Mouse (Mus musculus): ENCODE measurements around the gene Olfr622.

The Olfr622 gene

DNA sequence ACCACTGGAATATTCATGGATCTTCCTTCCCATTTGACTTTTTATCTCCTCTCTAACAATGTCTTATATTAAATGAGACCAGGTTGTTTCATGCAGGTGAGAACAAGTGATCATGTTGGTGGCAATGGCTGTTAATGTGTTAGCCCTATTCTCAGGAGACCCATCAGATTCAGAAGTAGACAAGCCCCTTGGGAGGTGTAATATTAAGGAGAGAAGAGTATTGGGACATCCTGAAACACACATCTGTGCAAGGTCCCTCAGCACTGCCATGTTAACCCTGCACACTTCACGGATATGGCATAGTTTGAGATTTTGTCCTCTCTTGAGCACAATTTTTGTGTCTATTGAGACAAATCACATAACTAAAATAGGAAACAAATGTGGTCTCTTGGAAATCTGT, at the start of gene Olfr622:
Gene Olfr622, minus strand, starts transcription at position 101 of the 400 bp plus-strand sequence.
- DNase-seq (ENCODE audit: low spot score): no peak

DNA sequence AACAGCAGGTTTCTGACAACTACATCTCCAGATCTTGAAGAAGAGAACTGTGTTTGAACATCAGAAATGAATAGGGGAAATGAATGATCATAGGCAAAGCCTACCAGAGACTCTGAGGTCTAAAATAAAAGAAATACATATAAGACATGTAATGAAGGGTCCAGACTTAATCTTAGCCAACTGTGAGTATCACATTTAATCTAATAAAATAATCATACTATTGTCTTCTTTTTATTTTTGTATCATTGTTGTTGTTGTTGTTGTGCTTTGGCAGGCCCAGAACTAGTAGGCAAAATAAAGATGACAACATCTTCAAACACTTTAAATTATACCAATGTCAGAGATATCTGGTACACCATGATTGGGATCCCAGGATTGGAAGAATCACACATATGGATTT, 39.9 kb upstream of the Olfr622 start, which contains the start of gene Olfr625-ps1:
Gene Olfr625-ps1, plus strand, starts transcription at position 301 of the 400 bp plus-strand sequence.
- DNase-seq (ENCODE audit: low spot score): no peak

DNA sequence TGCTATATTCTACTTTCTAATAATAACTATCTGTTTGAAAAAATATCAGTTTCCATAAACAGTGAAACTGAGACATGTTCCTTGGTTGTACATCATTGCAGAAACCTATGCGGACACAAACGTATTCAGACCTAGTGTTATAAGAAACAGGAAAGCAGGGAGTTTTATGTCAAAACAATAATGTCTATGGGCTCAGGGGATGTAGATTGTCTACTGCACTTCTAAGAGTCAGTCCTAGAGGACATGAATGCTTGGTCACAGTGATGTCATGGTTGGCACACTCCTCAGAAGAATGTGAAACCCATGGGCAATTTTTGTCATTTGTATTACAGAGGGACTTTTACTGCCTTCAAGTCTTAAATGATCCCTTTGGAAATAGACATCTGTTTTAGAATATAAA, 28.6 kb upstream of the Olfr622 start, which contains the start of gene Olfr624:
Gene Olfr624, minus strand, starts transcription at position 101 of the 400 bp plus-strand sequence.
- no peak for DNase-seq (ENCODE audit: low spot score)

DNA sequence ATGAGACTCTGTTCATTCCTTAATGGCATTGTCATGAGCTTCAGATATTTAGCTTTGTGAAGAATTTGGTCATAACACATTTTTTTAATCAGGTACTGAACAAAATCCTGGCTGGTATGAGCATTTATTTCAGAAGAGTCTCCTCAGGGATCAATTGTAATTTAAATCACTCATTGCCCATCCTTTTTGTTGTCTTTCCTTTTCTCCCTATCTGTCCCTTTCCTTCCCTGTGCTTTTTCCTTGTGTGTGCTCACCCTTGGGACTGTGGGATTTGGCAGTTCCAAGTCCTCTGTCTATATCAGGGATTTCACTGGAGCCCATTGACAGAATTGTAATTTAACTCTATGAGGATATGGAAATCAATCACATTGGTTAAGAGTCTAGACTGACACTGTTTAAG, 21.1 kb upstream of the Olfr622 start, which contains the start of gene Olfr623:
Gene Olfr623, minus strand, starts transcription at position 101 of the 400 bp plus-strand sequence.
- DNase-seq (ENCODE audit: low spot score): no peak

DNA sequence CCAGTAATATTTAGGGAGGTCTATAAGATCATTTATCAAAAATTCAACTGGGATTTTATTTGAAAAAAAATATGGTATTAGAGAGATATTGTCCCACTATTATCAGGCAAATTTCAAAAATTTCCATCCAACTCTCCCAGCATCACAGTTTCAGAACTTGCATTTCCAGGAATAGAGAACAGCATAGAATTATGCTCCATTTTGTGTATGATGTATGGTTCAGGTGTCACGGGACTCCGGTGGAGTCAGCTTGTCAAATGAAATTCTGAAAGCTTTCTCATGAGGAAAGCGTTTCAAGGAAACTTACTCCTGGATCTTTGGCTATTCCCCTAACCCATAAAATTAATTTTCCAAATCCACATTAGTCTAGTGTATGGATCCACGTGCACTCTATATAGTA, 1.6 kb upstream of the Olfr622 start:
- DNase-seq (ENCODE audit: low spot score): no peak

DNA sequence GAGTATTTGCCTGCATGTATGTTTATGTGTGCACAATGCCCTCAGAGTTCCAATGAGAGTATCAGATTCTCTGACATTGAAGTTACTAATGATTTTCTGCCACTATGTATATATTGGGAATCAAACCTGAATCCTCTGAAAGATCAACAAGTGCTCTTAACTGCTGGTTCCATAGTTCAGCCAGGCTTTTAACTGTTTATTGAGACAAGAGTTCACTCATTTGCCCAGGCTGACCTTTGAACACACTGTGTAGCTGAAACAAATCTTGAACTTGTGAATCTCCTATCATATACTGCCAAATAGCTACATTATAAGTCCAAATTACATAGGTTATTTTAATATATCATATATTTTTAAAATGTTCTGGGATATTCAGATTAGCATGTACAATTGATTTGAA, 5.7 kb downstream of the Olfr622 start:
- DNase-seq (ENCODE audit: low spot score): no peak

DNA sequence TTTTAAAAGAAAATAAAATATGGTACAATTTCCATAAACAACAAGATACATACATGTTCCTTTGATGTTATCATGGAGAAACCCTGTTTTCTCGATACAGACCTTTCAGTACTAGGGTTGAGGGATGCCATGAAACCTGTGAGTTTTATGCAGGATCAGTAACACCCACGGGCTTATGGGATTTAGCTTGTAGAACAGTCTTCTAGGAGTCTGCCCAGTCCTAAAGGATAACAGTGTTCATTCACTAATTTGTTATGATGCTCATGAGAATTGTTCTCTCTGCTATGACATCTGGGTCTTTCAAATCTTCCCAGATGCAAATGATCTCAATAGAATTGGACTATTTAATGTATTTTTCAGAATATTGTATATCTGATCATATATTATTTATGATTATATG, 30.1 kb downstream of the Olfr622 start, which contains the start of gene Olfr620:
Gene Olfr620, minus strand, starts transcription at position 101 of the 400 bp plus-strand sequence.
- DNase-seq (ENCODE audit: low spot score): no peak

DNA sequence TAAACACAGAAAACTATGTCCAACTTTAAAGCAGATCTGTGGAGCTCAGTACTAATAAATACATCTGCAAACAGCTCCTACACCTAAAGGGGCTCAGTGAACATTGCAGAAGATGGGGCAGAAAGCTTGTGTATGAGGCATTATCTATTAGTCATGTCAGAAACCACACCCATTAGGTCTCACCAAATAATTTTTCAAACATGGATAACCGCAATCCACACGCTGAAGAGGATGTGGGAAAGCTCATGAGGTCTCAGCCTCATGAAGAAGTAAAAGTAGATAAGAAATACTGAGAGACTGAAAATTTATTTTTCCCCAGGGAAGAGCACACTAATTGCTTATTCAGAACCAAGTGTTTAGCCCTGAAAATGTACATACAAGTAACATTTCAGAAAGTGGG, 35.1 kb downstream of the Olfr622 start:
- DNase-seq (ENCODE audit: low spot score): no peak

DNA sequence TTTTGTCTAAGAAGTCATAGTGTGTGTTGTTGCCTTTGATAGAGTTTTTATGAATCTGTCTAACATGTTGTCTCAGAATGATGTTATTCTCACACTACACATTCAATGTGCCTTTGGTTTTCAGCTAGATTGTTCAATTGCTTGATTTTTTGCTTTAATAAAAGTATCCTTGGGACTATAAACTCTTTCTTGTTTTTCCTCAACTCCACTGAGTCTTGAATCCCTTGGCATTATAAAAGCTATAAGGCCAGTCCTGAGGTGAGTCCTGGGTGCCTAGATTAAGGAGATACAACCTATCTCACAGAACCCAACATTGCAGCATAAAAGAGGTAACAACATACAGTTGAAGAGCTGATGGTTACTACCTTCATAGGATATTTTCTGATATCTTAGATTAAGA, 42.2 kb downstream of the Olfr622 start, which contains the start of gene Olfr619:
Gene Olfr619, plus strand, starts transcription at position 301 of the 400 bp plus-strand sequence.
- no peak for DNase-seq (ENCODE audit: low spot score)

DNA sequence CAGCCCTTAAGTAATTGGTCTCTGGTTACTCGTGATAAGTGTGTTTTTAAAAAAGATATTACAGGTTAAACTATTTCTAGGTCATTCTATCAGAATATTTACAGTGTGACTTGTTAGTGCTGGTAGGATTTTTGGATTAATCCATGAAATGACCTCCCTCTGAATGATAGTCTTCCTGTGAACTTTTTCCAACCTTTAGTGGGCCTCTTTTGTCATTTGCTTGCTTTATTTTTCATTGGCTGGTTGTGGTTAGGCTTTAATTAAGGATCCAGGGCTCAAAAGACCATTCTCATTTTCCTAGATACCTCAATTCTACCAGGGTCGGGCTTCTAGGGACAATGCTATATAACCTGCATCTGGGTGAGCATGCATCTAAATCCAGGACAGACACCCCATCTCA, 52.7 kb downstream of the Olfr622 start, which contains the start of gene Olfr618:
Gene Olfr618, plus strand, starts transcription at position 301 of the 400 bp plus-strand sequence.
- no peak for DNase-seq (ENCODE audit: low spot score)

Data from retina, embryonic 14.5 days (tissue).